Mouse (Mus musculus) testis, adult 2 months (tissue): ENCODE results near the gene Shisal2b.

Source experiments
- CTCF ChIP-seq: fragments of 200-500 bp; IDR thresholded peaks from 2 replicates; pipeline ENCODE4 v1.5.1; 2012; ENCODE audit warnings: low read depth, mild to moderate bottlenecking, inconsistent platforms, low read length, moderate library complexity; ENCODE audit not compliant: control insufficient read depth, insufficient read depth, insufficient replicate concordance
- POLR2A ChIP-seq: fragments of 200-500 bp; IDR thresholded peaks from 2 replicates; pipeline ENCODE4 v1.6.1; 2012; ENCODE audit warnings: low read depth, mild to moderate bottlenecking, inconsistent platforms, low read length, moderate library complexity; ENCODE audit not compliant: control insufficient read depth

- TF ChIP-seq CTCF, result no peak
- no peak for TF ChIP-seq POLR2A
These were observed 47.4 kb downstream of the Shisal2b start for GRCm38 (mm10) chr13:104816270-104816634.
